Mouse (Mus musculus) stomach, postnatal 0 days (tissue): ENCODE data around the gene Dgat2.

Experiments used
- CTCF ChIP-seq: IDR thresholded peaks from 2 replicates; pipeline ENCODE4 v1.5.1; 2016; ENCODE audit warnings: antibody characterized with exemption, low read depth, mild to moderate bottlenecking, moderate library complexity
- EP300 ChIP-seq: optimal IDR thresholded peaks from 2 replicates; pipeline ENCODE3; 2016; ENCODE audit warnings: antibody characterized with exemption

GRCm38 (mm10) chr7:99200290-99200689, 17.8 kb upstream of the Dgat2 start:
- TF ChIP-seq CTCF (no peak), EP300 (no peak)
